Mouse (Mus musculus) ovary, adult 18-20 months (tissue): ENCODE results near the gene Pitpnc1.

Experiments
- DNase-seq: peaks from one replicate; pipeline ENCODE4 v3.0.0; 2022; ENCODE audit warnings: low spot score, mixed read lengths

The Pitpnc1 gene

DNA sequence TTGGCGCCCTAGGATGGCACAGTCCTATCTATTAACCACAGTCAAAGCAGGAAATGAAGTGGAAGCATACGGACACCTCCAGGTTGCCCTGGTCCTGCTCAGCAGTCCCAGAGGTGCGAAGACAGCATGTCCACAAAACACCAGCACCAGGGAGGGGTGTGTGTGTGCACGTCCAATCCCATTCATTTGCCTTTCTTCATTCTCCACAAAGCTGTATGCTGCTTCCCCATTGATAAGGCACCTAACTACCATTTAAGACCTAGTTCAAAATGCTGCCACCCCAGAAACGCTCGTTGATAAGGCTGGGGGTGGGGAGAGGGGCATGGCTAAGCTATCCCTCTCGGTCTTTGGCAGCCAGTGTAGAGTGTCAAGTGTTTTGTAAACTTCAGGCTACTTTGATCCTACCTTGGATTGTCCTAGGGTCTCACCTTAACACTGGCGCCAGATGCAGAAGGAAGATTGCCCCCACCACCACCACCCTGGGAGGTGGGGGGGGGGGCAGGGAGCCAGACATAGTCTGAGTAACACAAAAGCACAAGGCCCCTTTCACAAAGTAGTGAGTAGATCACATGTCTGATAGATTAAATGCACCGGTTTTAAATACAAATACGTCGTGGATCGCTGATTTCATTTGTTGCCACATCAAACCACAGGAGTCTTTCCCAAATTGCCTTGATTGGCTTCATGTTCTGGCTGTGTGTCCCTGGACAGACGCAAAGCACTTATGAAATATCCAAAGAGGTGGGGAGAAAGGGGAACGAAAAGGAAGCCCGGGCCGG lies 2.1 kb downstream of the Pitpnc1 start:
- no peak for DNase-seq

DNA sequence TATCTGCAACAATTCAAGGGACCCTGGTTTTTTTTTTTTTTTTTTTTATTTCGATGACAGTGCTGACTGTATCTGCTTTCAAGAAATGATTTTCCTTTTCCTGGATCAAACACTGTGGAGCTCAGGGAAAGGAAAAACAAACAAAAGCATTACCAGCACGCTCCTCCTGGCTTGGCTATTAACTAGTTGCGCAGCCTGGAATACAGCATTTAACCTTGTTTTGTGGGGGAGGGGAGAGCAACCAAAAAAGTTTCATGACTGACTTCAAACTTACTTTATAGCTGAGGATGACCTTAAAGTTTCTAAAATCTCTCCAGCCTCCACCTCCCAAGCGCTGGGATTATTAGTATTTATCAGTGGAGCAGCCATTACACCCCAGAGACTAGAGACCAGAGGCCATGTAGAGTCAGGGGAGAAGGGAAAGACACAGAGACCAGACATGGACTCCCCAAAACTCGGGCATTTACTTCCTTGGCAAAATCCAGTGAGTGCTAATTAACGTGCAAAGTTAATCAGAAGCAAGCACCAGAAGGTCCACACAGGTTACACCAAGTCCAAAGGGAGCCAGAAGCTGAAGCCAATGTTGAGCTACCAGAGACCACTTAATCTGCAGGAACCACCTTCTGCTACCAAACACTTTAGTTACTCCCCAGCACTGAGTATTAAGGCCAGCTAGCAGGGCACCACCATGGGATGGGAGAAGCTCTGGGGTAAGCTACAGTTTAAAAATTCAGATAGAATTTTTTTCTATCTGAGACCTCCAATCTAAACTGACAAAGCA lies 3.7 kb downstream of the Pitpnc1 start:
- no peak for DNase-seq

- DNase-seq = no peak
Measured at GRCm38 (mm10) chr11:107465969-107466368, 4.5 kb downstream of the Pitpnc1 start.

DNA sequence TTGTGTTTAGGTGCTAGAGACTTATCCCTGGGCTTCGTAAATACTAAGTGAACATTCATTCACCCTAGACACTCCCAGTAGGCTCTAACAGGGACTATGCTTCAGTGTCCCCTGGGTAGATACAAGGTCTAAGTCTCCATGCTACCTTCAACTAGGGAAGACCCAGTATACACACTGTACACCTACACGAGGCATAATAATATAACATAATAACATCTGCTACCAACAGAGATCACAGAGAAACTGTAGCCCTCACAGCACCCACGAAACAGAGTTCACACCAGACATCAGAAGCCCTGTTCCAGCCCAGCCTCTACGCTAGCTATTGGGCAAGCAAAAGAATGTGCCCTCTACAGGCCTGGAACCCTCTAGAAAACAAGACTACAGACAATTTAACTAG lies 5.5 kb downstream of the Pitpnc1 start:
- no peak for DNase-seq

DNA sequence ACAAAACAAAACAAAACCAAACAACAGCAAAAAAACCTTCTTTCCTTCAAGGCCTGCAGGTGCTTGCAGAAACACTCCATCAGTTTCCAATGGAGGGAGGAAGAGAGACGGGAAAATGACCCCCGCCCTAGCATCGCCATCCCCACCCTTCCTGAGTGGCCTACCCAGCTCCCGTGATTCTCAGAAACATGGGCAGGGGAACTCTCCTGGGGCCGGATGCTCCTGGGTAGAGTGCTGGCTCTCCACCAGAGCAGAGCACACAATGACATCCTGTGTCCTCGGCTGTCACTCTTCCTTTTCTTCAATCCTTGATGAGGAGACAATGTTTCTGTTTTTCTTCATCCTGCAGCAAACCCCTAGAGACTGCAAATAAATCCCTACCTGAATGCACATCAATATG lies 6.4 kb downstream of the Pitpnc1 start:
- no peak for DNase-seq

DNA sequence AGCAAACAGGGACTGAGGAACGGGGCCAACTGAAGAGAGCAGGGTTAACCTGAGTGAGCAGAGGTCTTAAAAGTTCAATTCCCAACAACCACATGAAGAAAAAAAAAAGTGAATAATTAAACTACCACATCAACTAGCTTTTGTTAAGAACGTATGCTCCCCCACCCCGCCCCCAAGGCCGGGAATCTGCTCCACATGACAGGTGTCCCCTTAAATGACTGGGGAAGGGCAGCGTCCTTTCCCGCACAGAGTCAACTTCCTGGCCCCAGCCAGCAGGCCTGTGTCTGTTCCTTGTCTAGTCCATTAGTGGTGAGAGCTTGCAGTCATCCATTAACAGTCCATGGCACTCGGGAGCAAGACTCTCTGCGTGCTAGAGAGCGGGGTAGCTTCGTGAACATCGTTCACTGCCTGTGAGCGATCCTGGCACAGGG lies 7.2 kb downstream of the Pitpnc1 start:
- no peak for DNase-seq

DNA sequence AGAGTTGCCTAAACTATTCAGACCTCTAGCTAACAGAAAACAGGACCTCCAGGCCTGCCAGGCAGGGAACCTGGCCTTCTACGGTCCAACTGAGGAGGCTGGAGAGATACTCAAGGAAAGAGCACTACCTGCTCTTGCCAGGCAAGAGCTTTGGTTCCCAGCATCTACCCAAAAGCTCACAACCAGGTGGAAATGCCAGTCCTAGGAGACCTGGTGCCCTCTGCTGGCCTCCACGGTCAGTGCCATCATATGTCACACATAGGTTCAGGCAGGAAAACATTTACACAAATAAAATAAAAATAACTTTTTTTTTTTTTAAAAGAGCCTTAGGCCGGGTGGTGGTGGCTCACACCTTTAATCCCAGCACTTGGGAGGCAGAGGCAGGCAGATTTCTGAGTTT lies 8.0 kb downstream of the Pitpnc1 start:
- no peak for DNase-seq

DNA sequence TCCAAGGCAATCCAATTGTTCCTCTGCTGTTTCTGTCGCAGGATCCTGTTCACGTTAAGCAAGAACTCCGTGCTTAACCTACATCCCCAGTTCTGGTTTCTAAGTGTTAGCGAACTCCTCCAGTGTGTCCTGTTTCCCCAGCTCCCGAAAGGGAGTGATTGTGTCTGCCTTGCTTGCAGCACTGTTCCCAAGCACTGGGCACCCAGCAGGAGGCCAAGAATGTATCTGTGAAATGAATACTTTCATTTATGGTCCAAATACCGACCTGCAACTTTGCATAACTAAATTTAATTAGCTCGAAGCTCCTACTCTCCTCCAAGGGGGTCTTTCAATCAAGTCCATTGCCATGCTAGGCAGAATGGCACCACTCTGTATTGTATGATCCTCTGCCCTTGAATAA lies 10.7 kb downstream of the Pitpnc1 start:
- DNase-seq = no peak

DNA sequence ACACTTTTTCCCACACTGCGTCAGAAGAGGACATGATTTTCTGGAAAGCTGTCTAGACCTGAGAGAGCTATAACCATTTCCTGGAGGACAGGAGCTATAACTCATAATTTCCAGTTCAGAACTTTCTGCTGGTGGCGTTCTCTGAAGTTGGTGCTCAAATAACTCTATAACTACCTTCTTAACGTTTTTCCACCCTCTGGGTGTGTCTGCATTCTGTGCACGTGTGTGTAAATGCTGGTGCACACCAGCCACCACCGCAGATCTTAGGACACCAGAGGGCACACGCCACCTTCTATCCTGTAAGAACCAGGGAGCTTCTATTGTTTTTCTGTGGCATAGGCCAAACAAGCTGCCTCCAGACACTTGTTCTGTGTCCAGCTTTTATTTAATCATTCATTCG lies 11.5 kb downstream of the Pitpnc1 start:
- no peak for DNase-seq

GRCm38 (mm10) chr11:107458286-107458685 lies 12.2 kb downstream of the Pitpnc1 start:
- DNase-seq = no peak

GRCm38 (mm10) chr11:107457282-107457681 lies 13.2 kb downstream of the Pitpnc1 start:
- no peak for DNase-seq

DNA sequence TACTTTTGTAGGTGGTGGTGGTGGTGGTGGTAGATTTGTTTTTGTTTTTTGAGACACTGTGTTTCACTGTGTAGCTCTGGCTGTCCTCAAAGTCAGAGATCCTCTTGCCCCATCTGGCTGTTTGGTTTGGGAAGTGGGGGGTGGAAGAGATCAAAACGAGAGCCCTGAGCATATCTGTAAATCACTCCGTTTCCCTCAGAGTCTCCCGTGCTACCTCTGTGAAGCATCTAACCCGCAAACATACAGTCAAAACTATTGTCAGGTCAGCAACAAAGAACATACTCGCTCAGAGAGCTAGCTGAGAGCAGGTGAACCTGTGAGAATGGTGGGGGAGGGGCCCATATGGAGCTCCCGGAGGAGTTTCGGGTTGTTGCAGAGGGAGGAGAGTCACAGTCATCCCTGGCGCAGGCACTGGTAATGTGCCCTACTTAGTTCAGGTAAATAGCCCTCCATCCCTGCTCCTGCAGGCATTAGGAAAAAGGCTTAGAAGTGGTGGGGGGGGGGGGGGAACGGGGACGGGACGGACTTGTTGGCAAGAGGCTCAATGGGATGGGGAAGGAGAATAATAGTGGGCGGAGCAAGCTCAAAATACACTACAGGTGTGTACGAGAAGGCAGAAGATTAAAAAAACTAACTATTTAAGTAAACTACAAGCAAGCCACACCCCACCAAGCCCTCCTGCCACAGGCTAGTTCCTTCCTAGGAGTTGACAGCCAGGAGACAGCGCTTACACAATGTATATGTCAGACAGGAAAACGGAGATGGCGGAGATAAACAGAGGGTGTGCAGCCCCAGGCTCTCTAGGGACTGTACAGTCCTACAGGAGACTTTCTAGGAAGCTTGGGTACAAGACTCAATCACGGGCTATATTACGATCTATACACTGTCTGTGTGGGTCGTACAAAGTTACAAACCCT lies 15.7 kb downstream of the Pitpnc1 start:
- no peak for DNase-seq

- no peak for DNase-seq
Measured at GRCm38 (mm10) chr11:107452053-107452452, 18.4 kb downstream of the Pitpnc1 start.

DNA sequence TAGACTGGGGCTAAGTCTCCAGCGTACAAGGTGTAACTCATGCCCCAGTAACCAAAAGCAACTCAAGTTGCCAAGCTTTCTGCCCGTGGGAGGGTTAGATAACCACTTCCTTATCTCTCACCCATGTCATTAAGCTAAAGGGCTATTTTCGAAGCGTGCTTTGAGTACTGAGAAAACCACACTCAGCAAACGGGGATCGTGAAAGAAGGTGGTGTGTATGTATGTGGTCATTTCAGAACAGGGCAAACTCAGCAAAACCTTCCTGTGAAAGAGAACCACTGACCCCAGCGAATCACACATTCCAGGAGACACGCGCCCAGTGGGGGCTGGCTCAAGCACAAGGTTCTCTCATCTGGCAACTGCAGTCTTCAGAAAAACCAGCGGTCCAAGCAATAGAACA lies 19.4 kb downstream of the Pitpnc1 start:
- DNase-seq = no peak

DNA sequence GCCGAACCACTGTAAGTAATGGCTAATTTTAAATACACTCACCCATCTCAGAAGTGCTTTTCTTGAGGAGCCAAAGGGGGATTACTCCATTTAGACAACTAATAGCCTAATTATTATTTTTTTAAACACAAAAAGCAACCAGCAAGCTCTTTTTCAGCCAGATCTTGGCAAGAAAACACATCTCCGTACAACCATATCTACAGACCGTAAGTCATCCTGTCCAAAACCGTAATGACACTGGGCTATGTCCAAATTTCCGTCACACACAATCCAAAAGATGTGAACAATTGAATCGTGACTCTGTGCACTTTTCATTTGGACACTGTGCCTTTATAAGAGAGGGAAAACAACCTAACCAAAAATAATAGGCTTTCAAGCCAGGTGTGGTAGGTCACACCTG lies 20.4 kb downstream of the Pitpnc1 start:
- no peak for DNase-seq

DNA sequence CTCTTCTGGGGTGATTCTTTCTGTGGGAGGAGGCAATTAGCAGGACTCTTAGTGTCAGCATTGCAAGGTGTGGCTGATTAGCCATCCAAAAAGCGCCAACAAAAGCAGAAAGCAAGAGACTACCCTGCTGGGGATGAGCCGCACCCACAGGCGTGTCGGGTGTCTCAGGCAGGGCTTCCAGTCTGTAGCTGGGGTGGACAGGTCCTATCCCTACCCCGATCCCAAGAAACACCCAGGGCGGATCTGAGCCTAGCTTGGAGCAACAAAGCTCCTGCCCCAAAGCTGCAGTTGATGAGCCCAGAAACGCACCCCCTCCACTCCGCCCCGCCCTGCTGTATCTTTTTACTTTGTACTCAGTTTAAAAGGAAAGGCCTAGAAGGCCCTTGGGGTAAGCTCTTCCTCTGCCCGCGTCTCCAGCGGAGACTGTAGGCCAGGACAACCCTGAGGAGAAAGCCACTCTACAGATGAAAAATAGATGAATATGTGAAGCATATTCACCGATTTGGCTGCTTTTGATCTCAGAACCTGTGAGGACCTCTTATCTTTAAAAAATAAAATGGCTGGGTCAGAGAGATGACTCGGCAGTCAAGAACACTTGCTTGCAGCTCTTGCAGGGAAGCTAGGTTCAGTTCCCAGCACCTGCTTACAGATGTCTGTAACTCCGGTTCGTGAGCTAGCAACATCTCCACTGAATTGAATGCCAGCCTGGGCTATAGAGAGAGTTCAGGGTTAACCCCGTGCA lies 21.2 kb downstream of the Pitpnc1 start:
- no peak for DNase-seq

DNA sequence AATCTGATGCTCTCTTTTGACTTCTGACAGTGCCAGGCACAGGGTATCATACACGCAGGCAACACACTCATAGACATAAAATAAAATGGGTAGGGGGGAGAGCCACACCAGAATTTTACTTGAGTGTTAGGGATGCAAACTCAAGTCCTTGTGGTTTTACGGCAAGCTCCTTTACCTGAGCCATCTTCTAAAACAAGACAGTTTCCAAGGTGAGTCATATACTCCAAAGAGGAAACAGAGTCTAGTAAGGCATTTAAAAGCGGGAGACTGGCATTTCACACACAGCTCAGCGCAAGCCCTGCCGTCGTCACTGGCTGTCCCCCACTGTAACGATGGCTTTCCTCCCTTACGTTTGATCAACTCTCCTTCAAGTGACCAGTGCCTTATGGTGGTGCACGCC lies 22.6 kb downstream of the Pitpnc1 start:
- no peak for DNase-seq

- no peak for DNase-seq
Measured at GRCm38 (mm10) chr11:107447349-107447748, 23.1 kb downstream of the Pitpnc1 start.

GRCm38 (mm10) chr11:107446650-107447049 lies 23.8 kb downstream of the Pitpnc1 start:
- DNase-seq = no peak

DNA sequence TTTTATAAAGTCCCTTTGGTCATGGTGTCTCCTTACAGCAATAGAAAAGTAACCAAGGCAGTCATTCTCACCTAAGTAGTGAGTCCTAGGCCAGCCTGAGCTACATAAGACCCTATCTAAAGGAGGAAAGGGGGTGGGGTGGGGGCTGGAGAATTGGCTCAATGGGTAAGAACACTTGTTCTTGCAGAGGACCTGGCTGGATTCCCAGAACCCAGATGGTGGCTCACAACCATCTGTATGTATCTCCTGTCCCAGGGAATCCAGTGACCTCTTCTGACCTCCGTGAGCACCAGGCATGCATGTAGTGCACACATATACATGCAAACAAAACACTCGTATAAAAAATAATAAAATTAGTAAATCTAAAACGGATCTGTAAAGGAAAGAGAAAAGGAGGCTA lies 24.8 kb downstream of the Pitpnc1 start:
- DNase-seq = no peak
